Mouse (Mus musculus) forebrain, postnatal 0 days (tissue): Measurements from ENCODE around the gene Focad. TPM values are rescaled to one million over a fixed set of nuclear protein-coding genes. Genes with fewer than 3 reads are reported as not detected.
A peak's percentile ranks its signal among the peaks of the same experiment; 100 is the strongest.

Experiments used
- ATAC-seq: fragments of 200-750 bp; cut with Nextera tagmentation; 2 replicates; pipeline ENCODE4 v1.8.0; 2017; ENCODE audit warnings: mild to moderate bottlenecking, moderate library complexity
- DNase-seq: peaks from one replicate; pipeline ENCODE4 v3.0.0-alpha.2; 2015
- H3K27ac ChIP-seq: fragments of 300-500 bp; sonication (generic); 2 replicates; pipeline ENCODE4 v1.5.1; 2014; ENCODE audit warnings: low read depth, mild to moderate bottlenecking, antibody characterized with exemption, low read length, moderate library complexity, mixed read lengths
- H3K27me3 ChIP-seq: fragments of 300-500 bp; sonication (generic); 2 replicates; pipeline ENCODE4 v1.6.1; 2014; ENCODE audit warnings: mild to moderate bottlenecking, low read length, mixed read lengths; ENCODE audit not compliant: insufficient read depth
- H3K36me3 ChIP-seq: fragments of 300-500 bp; sonication (generic); 2 replicates; pipeline ENCODE4 v1.6.1; 2014; ENCODE audit warnings: mild to moderate bottlenecking, moderate library complexity; ENCODE audit not compliant: insufficient read depth
- H3K4me1 ChIP-seq: fragments of 300-500 bp; sonication (generic); 2 replicates; pipeline ENCODE4 v1.6.1; 2014; ENCODE audit warnings: antibody characterized with exemption; ENCODE audit not compliant: insufficient read depth
- H3K4me2 ChIP-seq: fragments of 300-500 bp; sonication (generic); 2 replicates; pipeline ENCODE4 v1.6.1; 2014; ENCODE audit warnings: low read depth, mild to moderate bottlenecking, moderate library complexity
- H3K4me3 ChIP-seq: fragments of 300-500 bp; sonication (generic); 2 replicates; pipeline ENCODE4 v1.5.1; 2014; ENCODE audit warnings: low read depth, low read length, mixed read lengths
- H3K9ac ChIP-seq: fragments of 300-500 bp; sonication (generic); 2 replicates; pipeline ENCODE4 v1.6.1; 2014; ENCODE audit warnings: mild to moderate bottlenecking
- H3K9me3 ChIP-seq: fragments of 300-500 bp; sonication (generic); 2 replicates; pipeline ENCODE4 v1.6.1; 2016; ENCODE audit warnings: low read length
- CTCF ChIP-seq: sonication (generic); IDR thresholded peaks from 2 replicates; pipeline ENCODE4 v1.5.1; 2016; ENCODE audit warnings: antibody characterized with exemption, control low read depth, low read depth
- WGBS: fragments of 180-500 bp; shearing (Covaris S2); extraction: QIAGEN DNeasy Blood & Tissue Kit; methylation state at CpG from one replicate; pipeline ENCODE4 v1.1.7; 2014; 5-methylcytosine and 5-hydroxymethylcytosine counted together
- polyA plus RNA-seq: library from polyadenylated mRNA; unstranded; fragments of >200 nt; fragmentation: Nextera tagmentation; extraction: Ambion mirVana; gene quantifications from 2 replicates; pipeline ENCODE4 v1.2.1, GENCODE M21; 2015
- total RNA-seq: library from RNA; depleted of rRNA; stranded (reverse); fragments of >200 nt; gene quantifications from 2 replicates; pipeline ENCODE4 v1.2.3, GENCODE M21; 2014

Gene Focad
- total and polyA plus RNA-seq, 2 experiments from 2014 or later: 8.9 to 37.6 TPM

- 49% methylated on average over 3 of the region's 3 CpGs for WGBS
- no peak overlapping the region for H3K4me3 ChIP-seq
- DNase-seq (no peak), ATAC-seq (no peak; the same call in 1 of the 2 replicates)
- H3K27ac ChIP-seq: no peak overlapping the region
- no peak for TF ChIP-seq CTCF
- no peaks in the 10 kb centered on the region for H3K9me3 ChIP-seq
- H3K36me3 ChIP-seq: no peaks in the 10 kb centered on the region
- H3K4me2 ChIP-seq: no peak overlapping the region
- no peaks in the 10 kb centered on the region for H3K4me1 ChIP-seq
- H3K9ac ChIP-seq: no peak overlapping the region
- no peaks in the 10 kb centered on the region for H3K27me3 ChIP-seq
These were observed 205.1 kb downstream of the Focad start for GRCm38 (mm10) chr4:88299551-88299950.

GRCm38 (mm10) chr4:88300832-88301621 lies 206.6 kb downstream of the Focad start:
- Histone ChIP-seq H3K36me3 (no peaks in the 10 kb centered on the region), H3K9me3 (no peaks in the 10 kb centered on the region)
- no peak for ATAC-seq

GRCm38 (mm10) chr4:88302291-88302690 lies 207.9 kb downstream of the Focad start:
- H3K4me3 ChIP-seq: no peak overlapping the region
- H3K9ac ChIP-seq: no peak overlapping the region
- no peaks in the 10 kb centered on the region for H3K36me3 ChIP-seq
- peak; percentile 85 for TF ChIP-seq CTCF
- H3K4me1 ChIP-seq: no peaks in the 10 kb centered on the region
- DNase-seq (peak; percentile 59), ATAC-seq (peak; percentile 54; the same call in 1 of the 2 replicates)
- H3K27me3 ChIP-seq: no peaks in the 10 kb centered on the region
- H3K27ac ChIP-seq: no peak overlapping the region
- no peaks in the 10 kb centered on the region for H3K9me3 ChIP-seq
- H3K4me2 ChIP-seq: no peak overlapping the region

More at GRCm38 (mm10) chr4:88300832-88301621, 206.6 kb downstream of the Focad start:
- no peak for DNase-seq
- TF ChIP-seq CTCF: no peak
- no peaks in the 10 kb centered on the region for H3K27me3 ChIP-seq
- H3K4me1 ChIP-seq: no peaks in the 10 kb centered on the region
- no peak overlapping the region for H3K4me3 ChIP-seq
- H3K27ac ChIP-seq: no peak overlapping the region
- no peak overlapping the region for H3K4me2 ChIP-seq
- no peak overlapping the region for H3K9ac ChIP-seq
- 58% methylated on average over 6 of the region's 6 CpGs for WGBS

GRCm38 (mm10) chr4:88307691-88308090 lies 213.3 kb downstream of the Focad start:
- Histone ChIP-seq H3K4me2 (no peak overlapping the region), H3K4me3 (no peak overlapping the region), H3K27me3 (no peaks in the 10 kb centered on the region), H3K4me1 (no peaks in the 10 kb centered on the region), H3K36me3 (no peaks in the 10 kb centered on the region), H3K9me3 (no peaks in the 10 kb centered on the region), H3K27ac (no peak overlapping the region), H3K9ac (no peak overlapping the region)
- no peak for TF ChIP-seq CTCF
- WGBS: 91% methylated on average over 3 of the region's 3 CpGs
- DNase-seq (no peak), ATAC-seq (no peak)

- DNase-seq: no peak
- Histone ChIP-seq H3K4me2 (no peak overlapping the region), H3K9ac (no peak overlapping the region), H3K27me3 (no peaks in the 10 kb centered on the region), H3K36me3 (no peaks in the 10 kb centered on the region), H3K9me3 (no peaks in the 10 kb centered on the region), H3K4me3 (no peak overlapping the region), H3K4me1 (no peaks in the 10 kb centered on the region), H3K27ac (no peak overlapping the region)
- 79% methylated on average over 10 of the region's 10 CpGs for WGBS
- no peak for TF ChIP-seq CTCF
- ATAC-seq: no peak
These were observed 214.1 kb downstream of the Focad start for GRCm38 (mm10) chr4:88308342-88309116.

- Histone ChIP-seq H3K4me3 (no peak overlapping the region), H3K9ac (no peak overlapping the region), H3K27me3 (no peaks in the 10 kb centered on the region), H3K4me2 (no peak overlapping the region), H3K4me1 (no peaks in the 10 kb centered on the region), H3K36me3 (no peaks in the 10 kb centered on the region), H3K27ac (no peak overlapping the region), H3K9me3 (no peaks in the 10 kb centered on the region)
- TF ChIP-seq CTCF: peak; percentile 66
- DNase-seq (peak; percentile 41), ATAC-seq (no peak)
- WGBS: 41% methylated on average over 2 of the region's 2 CpGs
These were observed 215.2 kb downstream of the Focad start for GRCm38 (mm10) chr4:88309676-88310075.

- no peak overlapping the region for H3K9ac ChIP-seq
- H3K27ac ChIP-seq: no peak overlapping the region
- no peaks in the 10 kb centered on the region for H3K4me1 ChIP-seq
- no peaks in the 10 kb centered on the region for H3K27me3 ChIP-seq
- WGBS: 82% methylated on average over 3 of the region's 3 CpGs
- no peaks in the 10 kb centered on the region for H3K36me3 ChIP-seq
- DNase-seq: no peak
- H3K4me3 ChIP-seq: no peak overlapping the region
- no peaks in the 10 kb centered on the region for H3K9me3 ChIP-seq
- no peak overlapping the region for H3K4me2 ChIP-seq
- no peak for TF ChIP-seq CTCF
- no peak for ATAC-seq
These were observed 220.5 kb downstream of the Focad start for GRCm38 (mm10) chr4:88314898-88315297.
